Mouse (Mus musculus) cerebellum, adult 9-11 months (tissue): Measurements from ENCODE around the gene Defa33.
"Not testable (repeated sequence)": the region's sequence is repeated elsewhere in the genome, so short reads cannot be mapped to it uniquely, and the experiment has no call there.

Experiments used
- DNase-seq: peaks from one replicate; pipeline ENCODE4 v3.0.0; 2022

The Defa33 gene

DNA sequence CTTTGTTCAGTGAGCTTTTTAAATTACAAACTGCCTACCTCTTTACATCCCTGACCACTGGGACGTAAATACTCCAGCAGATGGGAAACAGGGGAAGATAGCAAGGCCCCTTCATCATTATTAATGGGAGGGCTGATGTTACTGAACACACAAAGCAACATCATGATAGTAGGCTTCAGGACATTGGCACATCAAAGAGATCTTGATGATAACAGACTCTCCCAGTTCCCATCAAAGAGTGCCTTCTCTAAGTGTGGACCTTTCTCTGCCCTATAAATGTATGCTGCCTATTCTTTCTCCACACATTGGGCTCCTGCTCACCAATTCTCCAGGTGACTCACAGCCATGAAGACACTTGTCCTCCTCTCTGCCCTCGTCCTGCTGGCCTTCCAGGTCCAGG is at the start of gene Defa33:
Gene Defa33, plus strand, starts transcription at position 301 of the 400 bp plus-strand sequence.
- DNase-seq = not testable (repeated sequence)

DNA sequence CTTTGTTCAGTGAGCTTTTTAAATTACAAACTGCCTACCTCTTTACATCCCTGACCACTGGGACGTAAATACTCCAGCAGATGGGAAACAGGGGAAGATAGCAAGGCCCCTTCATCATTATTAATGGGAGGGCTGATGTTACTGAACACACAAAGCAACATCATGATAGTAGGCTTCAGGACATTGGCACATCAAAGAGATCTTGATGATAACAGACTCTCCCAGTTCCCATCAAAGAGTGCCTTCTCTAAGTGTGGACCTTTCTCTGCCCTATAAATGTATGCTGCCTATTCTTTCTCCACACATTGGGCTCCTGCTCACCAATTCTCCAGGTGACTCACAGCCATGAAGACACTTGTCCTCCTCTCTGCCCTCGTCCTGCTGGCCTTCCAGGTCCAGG is 13.4 kb upstream of the Defa33 start, which contains the start of gene Defa2:
Gene Defa2, plus strand, starts transcription at position 301 of the 400 bp plus-strand sequence.
- not testable (repeated sequence) for DNase-seq

- DNase-seq = not testable (repeated sequence)
Measured at GRCm38 (mm10) chr8:21427111-21427510, 35.5 kb downstream of the Defa33 start, which contains the start of gene Defa36. TSS of gene Defa36 (plus strand) at chr8:21427411.
